8 mouse cellular contexts compared by ENCODE assay signal in genomic region chr3:89320581-89321182, GRCm38 (mm10). TPM values are rescaled to one million over a fixed set of nuclear protein-coding genes. Genes with fewer than 3 reads are reported as not detected.
DNase-seq lines count a peak whose midpoint lies in the region; ATAC-seq and TF ChIP-seq lines count a peak whose summit lies in the region.

No protein-coding gene starts in this region.

- no peak for ATAC-seq in heart, embryonic 12.5 days (ENCODE audit: insufficient number of reproducible peaks, low FRiP score)
- ATAC-seq in forebrain, embryonic 12.5 days (ENCODE audit: low FRiP score) = peak; percentile 15; the same call in 1 of the 2 replicates
- ATAC-seq in kidney, postnatal 0 days (replicated peaks; ENCODE audit: low FRiP score, low read depth) = no peak
- no peak for ATAC-seq in midbrain, embryonic 13.5 days

- H3K9ac ChIP-seq in heart, embryonic 12.5 days = peak overlapping the region; percentile 66
- H3K9ac ChIP-seq in forebrain, embryonic 12.5 days = peak overlapping the region; percentile 70
- H3K9ac ChIP-seq in kidney, postnatal 0 days (ENCODE audit: low read depth, low read length) = peak overlapping the region; percentile 50
- H3K9ac ChIP-seq in midbrain, embryonic 13.5 days (replicated peaks) = peak overlapping the region; percentile 86

- peaks cover 48% of the 10 kb centered on the region for H3K4me1 ChIP-seq in heart, embryonic 12.5 days (replicated peaks)
- H3K4me1 ChIP-seq in forebrain, embryonic 12.5 days = peaks cover 68% of the 10 kb centered on the region
- H3K4me1 ChIP-seq in kidney, postnatal 0 days (replicated peaks; ENCODE audit: insufficient read depth, low read length) = peaks cover 40% of the 10 kb centered on the region
- peaks cover 72% of the 10 kb centered on the region for H3K4me1 ChIP-seq in midbrain, embryonic 13.5 days (replicated peaks)

- intact Hi-C loops in heart, postnatal 36 days (cut with DNase I) = no loop called here

- H3K9me3 ChIP-seq in heart, embryonic 12.5 days (replicated peaks) = no peaks in the 10 kb centered on the region
- no peaks in the 10 kb centered on the region for H3K9me3 ChIP-seq in forebrain, embryonic 12.5 days
- no peaks in the 10 kb centered on the region for H3K9me3 ChIP-seq in kidney, postnatal 0 days (replicated peaks; ENCODE audit: low read length)
- H3K9me3 ChIP-seq in midbrain, embryonic 13.5 days = no peaks in the 10 kb centered on the region

- DNase-seq in heart, postnatal 36 days = no peak
- peak; percentile 35 for DNase-seq in NIH3T3 (ENCODE audit: low read depth)
- peak; percentile 75 for DNase-seq in kidney, postnatal 0 days (ENCODE audit: low spot score)
- DNase-seq in testis, postnatal 14 days (ENCODE audit: low spot score) = peak; percentile 88
- no peak for DNase-seq in cerebellum, adult 8-10 months

- under 1% methylated on average over 41 of the region's 41 CpGs for WGBS in heart, embryonic 12.5 days
- WGBS in forebrain, embryonic 12.5 days = 1% methylated on average over 38 of the region's 41 CpGs
- under 1% methylated on average over 41 of the region's 41 CpGs for WGBS in kidney, postnatal 0 days
- 1% methylated on average over 41 of the region's 41 CpGs for WGBS in midbrain, embryonic 13.5 days

- H3K27ac ChIP-seq in heart, embryonic 12.5 days (ENCODE audit: poor library complexity, severe bottlenecking) = no peak overlapping the region
- H3K27ac ChIP-seq in forebrain, embryonic 12.5 days = peak overlapping the region; percentile 71; the same call in 1 of the 2 replicates
- H3K27ac ChIP-seq in kidney, postnatal 0 days = no peak overlapping the region
- peak overlapping the region; percentile 86 for H3K27ac ChIP-seq in midbrain, embryonic 13.5 days

- H3K36me3 ChIP-seq in heart, embryonic 12.5 days = no peaks in the 10 kb centered on the region
- H3K36me3 ChIP-seq in forebrain, embryonic 12.5 days (replicated peaks) = no peaks in the 10 kb centered on the region
- no peaks in the 10 kb centered on the region for H3K36me3 ChIP-seq in kidney, postnatal 0 days (ENCODE audit: insufficient read depth, low read length)
- H3K36me3 ChIP-seq in midbrain, embryonic 13.5 days = no peaks in the 10 kb centered on the region

- peaks cover 78% of the 10 kb centered on the region for H3K27me3 ChIP-seq in heart, embryonic 12.5 days (replicated peaks)
- H3K27me3 ChIP-seq in forebrain, embryonic 12.5 days = peaks cover 83% of the 10 kb centered on the region
- peaks cover 17% of the 10 kb centered on the region; the same call in 1 of the 2 replicates for H3K27me3 ChIP-seq in kidney, postnatal 0 days (ENCODE audit: insufficient read depth, low read length)
- H3K27me3 ChIP-seq in midbrain, embryonic 13.5 days = peaks cover 68% of the 10 kb centered on the region

- peak overlapping the region; percentile 62 for H3K4me3 ChIP-seq in heart, embryonic 12.5 days
- H3K4me3 ChIP-seq in forebrain, embryonic 12.5 days (replicated peaks) = peak overlapping the region; percentile 63
- peak overlapping the region; percentile 46 for H3K4me3 ChIP-seq in kidney, postnatal 0 days (replicated peaks; ENCODE audit: low read depth, low read length)
- H3K4me3 ChIP-seq in midbrain, embryonic 13.5 days (replicated peaks) = peak overlapping the region; percentile 64

- no peak for TF ChIP-seq CTCF in kidney, postnatal 0 days (IDR thresholded peaks at IDR 0.05; ENCODE audit: low read depth)

- peak overlapping the region; percentile 94 for H3K4me2 ChIP-seq in heart, embryonic 12.5 days
- peak overlapping the region; percentile 95 for H3K4me2 ChIP-seq in forebrain, embryonic 12.5 days
- peak overlapping the region; percentile 94 for H3K4me2 ChIP-seq in kidney, postnatal 0 days (ENCODE audit: low read length)
- H3K4me2 ChIP-seq in midbrain, embryonic 13.5 days (replicated peaks) = peak overlapping the region; percentile 79

RNA-seq across cellular contexts. Expression of gene Efna3, which starts 2.1 kb away (rescaled TPM):
- polyA plus RNA-seq in heart, embryonic 12.5 days (2016; fragmentation: Nextera tagmentation; extraction: Ambion mirVana) = 1.3 TPM in 2 replicates
- total RNA-seq in heart, postnatal 36 days (2021) = not detected
- polyA plus RNA-seq in forebrain, embryonic 12.5 days (2016; fragmentation: Nextera tagmentation; extraction: Ambion mirVana) = 11.9 and 14.9 TPM in 2 replicates
- 4.2 and 6.1 TPM in 2 replicates for polyA plus RNA-seq in kidney, postnatal 0 days (2015; fragmentation: Nextera tagmentation; extraction: Ambion mirVana)
- polyA plus RNA-seq in midbrain, embryonic 13.5 days (2015; fragmentation: Nextera tagmentation; extraction: Ambion mirVana) = 21.8 and 22.5 TPM in 2 replicates

RNA-seq across cellular contexts. Expression of gene Efna4, which starts 17.1 kb away (rescaled TPM):
- polyA plus RNA-seq in heart, embryonic 12.5 days (2016; fragmentation: Nextera tagmentation; extraction: Ambion mirVana) = 8.7 and 10.6 TPM in 2 replicates
- total RNA-seq in heart, postnatal 36 days (2021) = under 1 TPM; 0.19 to 0.22 TPM
- 17.1 and 20.0 TPM in 2 replicates for polyA plus RNA-seq in forebrain, embryonic 12.5 days (2016; fragmentation: Nextera tagmentation; extraction: Ambion mirVana)
- 24.4 and 25.4 TPM in 2 replicates for polyA plus RNA-seq in kidney, postnatal 0 days (2015; fragmentation: Nextera tagmentation; extraction: Ambion mirVana)
- 8.8 and 11.4 TPM in 2 replicates for polyA plus RNA-seq in midbrain, embryonic 13.5 days (2015; fragmentation: Nextera tagmentation; extraction: Ambion mirVana)

RNA-seq across cellular contexts. Expression of gene Adam15, which starts 29.1 kb away (rescaled TPM):
- 47.2 and 55.5 TPM in 2 replicates for polyA plus RNA-seq in heart, embryonic 12.5 days (2016; fragmentation: Nextera tagmentation; extraction: Ambion mirVana)
- 10 to 100 TPM; 56.5 to 62.6 TPM for total RNA-seq in heart, postnatal 36 days (2021)
- 22.7 and 28.2 TPM in 2 replicates for polyA plus RNA-seq in forebrain, embryonic 12.5 days (2016; fragmentation: Nextera tagmentation; extraction: Ambion mirVana)
- 85.4 and 90.7 TPM in 2 replicates for polyA plus RNA-seq in kidney, postnatal 0 days (2015; fragmentation: Nextera tagmentation; extraction: Ambion mirVana)
- polyA plus RNA-seq in midbrain, embryonic 13.5 days (2015; fragmentation: Nextera tagmentation; extraction: Ambion mirVana) = 28.2 and 34.2 TPM in 2 replicates

RNA-seq across cellular contexts. Expression of gene Efna1, which starts 39.7 kb away (rescaled TPM):
- polyA plus RNA-seq in heart, embryonic 12.5 days (2016; fragmentation: Nextera tagmentation; extraction: Ambion mirVana) = 27.0 and 31.0 TPM in 2 replicates
- total RNA-seq in heart, postnatal 36 days (2021) = 10 to 100 TPM; 28.3 to 42.6 TPM
- 9.7 and 12.6 TPM in 2 replicates for polyA plus RNA-seq in forebrain, embryonic 12.5 days (2016; fragmentation: Nextera tagmentation; extraction: Ambion mirVana)
- 79.5 and 83.5 TPM in 2 replicates for polyA plus RNA-seq in kidney, postnatal 0 days (2015; fragmentation: Nextera tagmentation; extraction: Ambion mirVana)
- 9.7 and 10.7 TPM in 2 replicates for polyA plus RNA-seq in midbrain, embryonic 13.5 days (2015; fragmentation: Nextera tagmentation; extraction: Ambion mirVana)

RNA-seq across cellular contexts. Expression of gene Dcst2, which starts 41.1 kb away (rescaled TPM):
- polyA plus RNA-seq in heart, embryonic 12.5 days (2016; fragmentation: Nextera tagmentation; extraction: Ambion mirVana) = not detected in 2 replicates
- total RNA-seq in heart, postnatal 36 days (2021) = not detected
- 0.13 and 0.22 TPM in 2 replicates for polyA plus RNA-seq in forebrain, embryonic 12.5 days (2016; fragmentation: Nextera tagmentation; extraction: Ambion mirVana)
- polyA plus RNA-seq in kidney, postnatal 0 days (2015; fragmentation: Nextera tagmentation; extraction: Ambion mirVana) = 0.57 and 0.62 TPM in 2 replicates
- polyA plus RNA-seq in midbrain, embryonic 13.5 days (2015; fragmentation: Nextera tagmentation; extraction: Ambion mirVana) = 0.19 and 0.24 TPM in 2 replicates

Comparison
In these comparisons a context has a peak if more than half of its experiments do, and no peak if none do; other contexts are left out.
1. H3K27ac ChIP-seq: peak in forebrain, embryonic 12.5 days (single experiment) and midbrain, embryonic 13.5 days (single experiment); none in heart, embryonic 12.5 days (single experiment) and kidney, postnatal 0 days (single experiment).
2. DNase-seq: peak in NIH3T3 (single experiment), kidney, postnatal 0 days (single experiment) and testis, postnatal 14 days (single experiment); none in heart, postnatal 36 days (0 of 2) and cerebellum, adult 8-10 months (single experiment).
3. Peak in every context shown above with its lines, with median percentiles within 50 percentile points of each other: H3K4me2 ChIP-seq, H3K4me3 ChIP-seq and H3K9ac ChIP-seq.